19 mouse cellular contexts compared by ENCODE assay signal in genomic region chr2:30207886-30208285, GRCm38 (mm10). TPM values are rescaled to one million over a fixed set of nuclear protein-coding genes. Genes with fewer than 3 reads are reported as not detected.
"Had no signal": no experiment of that assay in that cellular context is flagged by ENCODE, and none has a peak within 500 bp of the region (broad histone marks: within the 10 kb centered on the region; RNA-seq: fewer than 3 reads in every experiment).

No protein-coding gene starts in this region.

- ATAC-seq: liver, postnatal 0 days; lung, postnatal 0 days; midbrain, embryonic 13.5 days; midbrain, embryonic 15.5 days had no signal

- DNase-seq: liver, postnatal 0 days; lung, adult 2 months; lung, postnatal 14 days; lung, postnatal 36 days; right cerebral cortex, postnatal 14 days; thymus, adult 2 months; thymus, postnatal 25 days had no signal

- H3K9ac ChIP-seq: liver, postnatal 0 days; lung, embryonic 15.5 days; midbrain, embryonic 13.5 days; midbrain, embryonic 15.5 days; neural tube, embryonic 12.5 days; stomach, embryonic 15.5 days had no signal

- H3K4me3 ChIP-seq: lung, embryonic 15.5 days; megakaryocyte, embryonic 14.5 days; midbrain, embryonic 13.5 days; midbrain, embryonic 15.5 days; neural tube, embryonic 12.5 days; stomach, embryonic 15.5 days had no signal

- H3K9me3 ChIP-seq: lung, embryonic 15.5 days; megakaryocyte, embryonic 14.5 days; midbrain, embryonic 13.5 days; midbrain, embryonic 15.5 days; neural tube, embryonic 12.5 days; stomach, embryonic 15.5 days had no signal

- H3K4me2 ChIP-seq: lung, embryonic 15.5 days; midbrain, embryonic 11.5 days; midbrain, embryonic 13.5 days; midbrain, embryonic 15.5 days; neural tube, embryonic 12.5 days; stomach, embryonic 15.5 days had no signal

- H3K27ac ChIP-seq: lung, embryonic 15.5 days; macrophage; midbrain, embryonic 13.5 days; midbrain, embryonic 15.5 days; neural tube, embryonic 12.5 days; stomach, embryonic 15.5 days; stomach, postnatal 0 days had no signal

- H3K27me3 ChIP-seq: lung, embryonic 15.5 days; midbrain, embryonic 13.5 days; midbrain, embryonic 15.5 days; neural tube, embryonic 12.5 days; stomach, embryonic 15.5 days had no signal

- H3K36me3 ChIP-seq: lung, embryonic 15.5 days; midbrain, embryonic 13.5 days; midbrain, embryonic 15.5 days; neural tube, embryonic 12.5 days; stomach, embryonic 15.5 days had no signal

RNA-seq across cellular contexts. Expression of gene Gm28035, which starts 32.5 kb away (rescaled TPM):
- total RNA-seq: megakaryocyte progenitor cell, adult 5-6 weeks; monocyte, adult 5-6 weeks had no signal
